Mouse (Mus musculus) intestine, embryonic 15.5 days (tissue): ENCODE data around the gene H2-Aa. TPM values are rescaled to one million over a fixed set of nuclear protein-coding genes. Genes with fewer than 3 reads are reported as not detected.
"Not testable (repeated sequence)": the region's sequence is repeated elsewhere in the genome, so short reads cannot be mapped to it uniquely, and the experiment has no call there.

Source experiments
- ATAC-seq: fragments of 200-750 bp; cut with Nextera tagmentation; 2 replicates; pipeline ENCODE4 v1.8.0; 2017; ENCODE audit warnings: moderate TSS enrichment, moderate library complexity
- H3K27ac ChIP-seq: fragments of 300-500 bp; sonication (generic); 2 replicates; pipeline ENCODE4 v1.5.1; 2015; ENCODE audit warnings: mild to moderate bottlenecking, inconsistent platforms
- H3K27me3 ChIP-seq: fragments of 300-500 bp; sonication (generic); replicated peaks from 2 replicates; pipeline ENCODE4 v1.6.1; 2015; ENCODE audit warnings: inconsistent platforms
- H3K36me3 ChIP-seq: fragments of 300-500 bp; sonication (generic); 2 replicates; pipeline ENCODE4 v1.6.1; 2015; ENCODE audit warnings: inconsistent platforms
- H3K4me1 ChIP-seq: fragments of 300-500 bp; sonication (generic); replicated peaks from 2 replicates; pipeline ENCODE4 v1.6.1; 2015; ENCODE audit warnings: inconsistent platforms
- H3K4me2 ChIP-seq: fragments of 300-500 bp; sonication (generic); replicated peaks from 2 replicates; pipeline ENCODE4 v1.6.1; 2015; ENCODE audit warnings: mild to moderate bottlenecking, inconsistent platforms
- H3K4me3 ChIP-seq: fragments of 300-500 bp; sonication (generic); replicated peaks from 2 replicates; pipeline ENCODE4 v1.5.1; 2015; ENCODE audit warnings: inconsistent platforms
- H3K9ac ChIP-seq: fragments of 300-500 bp; sonication (generic); 2 replicates; pipeline ENCODE4 v1.6.1; 2015; ENCODE audit warnings: inconsistent platforms
- H3K9me3 ChIP-seq: fragments of 300-500 bp; sonication (generic); 2 replicates; pipeline ENCODE4 v1.6.1; 2016; ENCODE audit warnings: inconsistent platforms
- WGBS: fragments of 180-500 bp; shearing (Covaris S2); methylation state at CpG from one replicate; pipeline ENCODE4 v1.1.7; 2015; 5-methylcytosine and 5-hydroxymethylcytosine counted together
- polyA plus RNA-seq: library from polyadenylated mRNA; unstranded; fragments of >200 nt; fragmentation: Nextera tagmentation; extraction: Ambion mirVana; gene quantifications from 2 replicates; pipeline ENCODE4 v1.2.1, GENCODE M21; 2015

Gene H2-Aa
- polyA plus RNA-seq: 10.2 TPM in 2 replicates

GRCm38 (mm10) chr17:34287648-34288047 is at the start of gene H2-Aa:
H2-Aa (minus strand) TSS chr17:34287823.
- peak; percentile 77 for ATAC-seq
- H3K9ac ChIP-seq: no peak within 1 kb of the TSS
- H3K36me3 ChIP-seq: no peaks in the 10 kb centered on the region
- H3K27ac ChIP-seq: no peak within 1 kb of the TSS
- H3K27me3 ChIP-seq: no peaks in the 10 kb centered on the region
- H3K4me1 ChIP-seq: no peaks in the 10 kb centered on the region
- H3K4me3 ChIP-seq: no peak within 1 kb of the TSS
- no peaks in the 10 kb centered on the region for H3K9me3 ChIP-seq
- H3K4me2 ChIP-seq: no peak within 1 kb of the TSS
- 15% methylated on average over 8 of the region's 8 CpGs for WGBS

- H3K36me3 ChIP-seq: no peaks in the 10 kb centered on the region
- WGBS: 98% methylated on average over 1 of the region's 1 CpGs
- H3K27ac ChIP-seq: no peak overlapping the region
- no peaks in the 10 kb centered on the region for H3K4me1 ChIP-seq
- no peak for ATAC-seq
- no peak overlapping the region for H3K9ac ChIP-seq
- H3K9me3 ChIP-seq: no peaks in the 10 kb centered on the region
- no peak overlapping the region for H3K4me3 ChIP-seq
- H3K27me3 ChIP-seq: no peaks in the 10 kb centered on the region
- no peak overlapping the region for H3K4me2 ChIP-seq
These were observed 43.6 kb upstream of the H2-Aa start for GRCm38 (mm10) chr17:34331200-34331599.

- 68% methylated on average over 2 of the region's 2 CpGs for WGBS
- Histone ChIP-seq H3K27ac (no peak overlapping the region), H3K9me3 (no peaks in the 10 kb centered on the region), H3K4me2 (no peak overlapping the region), H3K4me1 (no peaks in the 10 kb centered on the region), H3K27me3 (no peaks in the 10 kb centered on the region), H3K36me3 (no peaks in the 10 kb centered on the region), H3K4me3 (no peak overlapping the region), H3K9ac (no peak overlapping the region)
- ATAC-seq: no peak
These were observed 42.2 kb upstream of the H2-Aa start for GRCm38 (mm10) chr17:34329807-34330206.

DNA sequence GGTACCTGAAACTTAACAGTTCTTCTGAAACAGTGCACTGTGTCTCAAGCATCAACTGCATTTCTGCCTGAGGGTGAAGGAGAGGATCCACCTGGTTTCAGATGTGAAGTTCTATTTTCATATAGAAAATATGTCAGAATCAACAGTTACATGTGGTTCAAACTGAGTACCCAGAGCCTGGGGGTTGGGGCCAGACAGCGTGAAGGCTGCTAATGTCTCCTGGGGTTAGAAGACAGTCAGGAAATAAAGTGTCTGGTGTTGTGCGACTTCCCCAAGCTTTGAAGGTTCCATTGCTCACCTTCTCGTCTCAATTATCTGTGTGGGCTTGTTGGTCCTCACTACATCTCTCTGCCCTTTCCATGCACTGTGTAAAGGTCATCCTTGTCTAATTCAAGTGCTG is 38.8 kb upstream of the H2-Aa start:
- Histone ChIP-seq H3K27ac (no peak overlapping the region), H3K36me3 (no peaks in the 10 kb centered on the region), H3K9ac (no peak overlapping the region), H3K4me3 (no peak overlapping the region), H3K9me3 (no peaks in the 10 kb centered on the region), H3K4me2 (no peak overlapping the region), H3K4me1 (no peaks in the 10 kb centered on the region), H3K27me3 (no peaks in the 10 kb centered on the region)
- WGBS: 79% methylated on average over 3 of the region's 3 CpGs
- no peak for ATAC-seq

- Histone ChIP-seq H3K27ac (no peak within 1 kb of the TSS), H3K27me3 (no peaks in the 10 kb centered on the region), H3K4me1 (no peaks in the 10 kb centered on the region), H3K9me3 (no peaks in the 10 kb centered on the region), H3K4me3 (no peak within 1 kb of the TSS), H3K4me2 (no peak within 1 kb of the TSS), H3K36me3 (no peaks in the 10 kb centered on the region), H3K9ac (no peak within 1 kb of the TSS)
- WGBS: 55% methylated on average over 4 of the region's 4 CpGs
- no peak for ATAC-seq
These were observed 37.8 kb upstream of the H2-Aa start, which contains the start of gene H2-Eb2 for GRCm38 (mm10) chr17:34325436-34325835. H2-Eb2 (plus strand) TSS chr17:34325665.

GRCm38 (mm10) chr17:34317275-34317674 is 29.7 kb upstream of the H2-Aa start:
- 21% methylated on average over 2 of the region's 2 CpGs for WGBS
- H3K27ac ChIP-seq: no peak overlapping the region
- no peaks in the 10 kb centered on the region for H3K27me3 ChIP-seq
- H3K9ac ChIP-seq: no peak overlapping the region
- no peaks in the 10 kb centered on the region for H3K36me3 ChIP-seq
- no peaks in the 10 kb centered on the region for H3K4me1 ChIP-seq
- H3K4me3 ChIP-seq: no peak overlapping the region
- no peak overlapping the region for H3K4me2 ChIP-seq
- no peak for ATAC-seq
- no peaks in the 10 kb centered on the region for H3K9me3 ChIP-seq

- H3K9ac ChIP-seq: no peak overlapping the region
- no peak for ATAC-seq
- no peak overlapping the region for H3K4me2 ChIP-seq
- WGBS: 74% methylated on average over 2 of the region's 2 CpGs
- H3K4me1 ChIP-seq: no peaks in the 10 kb centered on the region
- no peaks in the 10 kb centered on the region for H3K36me3 ChIP-seq
- no peak overlapping the region for H3K4me3 ChIP-seq
- H3K27me3 ChIP-seq: no peaks in the 10 kb centered on the region
- H3K9me3 ChIP-seq: no peaks in the 10 kb centered on the region
- no peak overlapping the region for H3K27ac ChIP-seq
These were observed 29.1 kb upstream of the H2-Aa start for GRCm38 (mm10) chr17:34316697-34317096.

DNA sequence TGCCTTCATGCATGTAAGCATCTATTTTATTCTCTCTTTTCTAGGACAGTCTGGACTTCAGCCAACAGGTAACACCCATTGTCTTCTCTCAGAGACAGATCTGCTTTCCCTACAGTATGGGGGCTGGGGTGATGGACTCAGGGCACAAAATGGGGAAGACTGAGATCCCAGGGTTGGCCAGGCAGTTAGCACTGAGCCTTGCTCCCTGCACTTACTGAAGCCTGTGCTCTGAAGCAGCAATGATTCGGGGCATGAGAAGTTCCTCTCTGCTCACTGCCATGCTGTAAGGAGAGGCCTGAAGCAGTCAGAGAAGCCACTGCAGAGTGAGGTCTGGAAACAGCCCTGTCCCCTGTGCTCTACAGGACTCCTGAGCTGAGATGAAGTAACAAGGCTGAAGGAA is 27.9 kb upstream of the H2-Aa start:
- 78% methylated on average over 1 of the region's 1 CpGs for WGBS
- Histone ChIP-seq H3K9ac (no peak overlapping the region), H3K4me2 (no peak overlapping the region), H3K27me3 (no peaks in the 10 kb centered on the region), H3K9me3 (no peaks in the 10 kb centered on the region), H3K4me1 (no peaks in the 10 kb centered on the region), H3K4me3 (no peak overlapping the region), H3K27ac (no peak overlapping the region), H3K36me3 (no peaks in the 10 kb centered on the region)
- no peak for ATAC-seq

DNA sequence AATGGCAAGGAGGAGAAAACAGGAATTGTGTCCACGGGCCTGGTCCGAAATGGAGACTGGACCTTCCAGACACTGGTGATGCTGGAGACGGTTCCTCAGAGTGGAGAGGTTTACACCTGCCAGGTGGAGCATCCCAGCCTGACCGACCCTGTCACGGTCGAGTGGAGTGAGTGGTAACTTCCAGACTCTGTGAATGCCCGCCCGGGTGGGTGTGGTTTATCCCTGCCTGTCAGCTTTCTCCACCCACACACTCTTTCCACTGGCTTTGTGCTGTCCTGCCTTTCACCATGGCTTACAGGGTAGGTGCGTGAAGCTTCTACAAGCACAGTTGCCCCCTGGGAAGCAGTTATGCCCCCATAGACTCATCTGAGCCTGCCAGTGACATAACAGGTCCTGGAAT is 26.7 kb upstream of the H2-Aa start:
- Histone ChIP-seq H3K4me1 (0 out of 2 replicates have a peak, but pooled peaks cover under 1% of the 10 kb centered on the region), H3K9me3 (no peaks in the 10 kb centered on the region), H3K36me3 (no peaks in the 10 kb centered on the region), H3K4me3 (no peak overlapping the region), H3K9ac (no peak overlapping the region), H3K27ac (no peak overlapping the region), H3K27me3 (no peaks in the 10 kb centered on the region), H3K4me2 (no peak overlapping the region)
- WGBS: 64% methylated on average over 9 of the region's 9 CpGs
- ATAC-seq: no peak

DNA sequence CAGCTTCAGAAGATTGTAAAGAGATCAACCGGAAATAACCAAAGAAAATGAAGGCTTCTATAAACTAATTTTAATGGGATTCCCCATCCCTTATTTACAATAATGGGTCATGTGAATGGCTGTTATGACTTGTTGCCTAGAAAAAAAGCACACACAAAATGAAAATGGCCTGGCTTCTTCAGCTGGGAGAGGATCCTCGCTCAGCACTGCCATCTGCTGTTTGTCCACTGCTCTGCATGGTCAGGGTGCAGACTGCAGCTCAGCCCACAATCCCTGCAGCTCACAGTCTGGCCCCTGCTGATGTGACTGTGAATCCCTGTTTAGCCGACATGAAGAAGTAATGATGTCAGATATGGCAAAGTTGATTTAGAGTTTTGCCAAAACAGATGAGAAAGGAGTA is 25.8 kb upstream of the H2-Aa start:
- 37% methylated on average over 3 of the region's 3 CpGs for WGBS
- no peak overlapping the region for H3K4me3 ChIP-seq
- H3K27ac ChIP-seq: no peak overlapping the region
- H3K27me3 ChIP-seq: no peaks in the 10 kb centered on the region
- H3K4me2 ChIP-seq: no peak overlapping the region
- no peak for ATAC-seq
- no peaks in the 10 kb centered on the region for H3K36me3 ChIP-seq
- no peaks in the 10 kb centered on the region for H3K9me3 ChIP-seq
- H3K9ac ChIP-seq: no peak overlapping the region
- H3K4me1 ChIP-seq: 0 out of 2 replicates have a peak, but pooled peaks cover 2% of the 10 kb centered on the region

DNA sequence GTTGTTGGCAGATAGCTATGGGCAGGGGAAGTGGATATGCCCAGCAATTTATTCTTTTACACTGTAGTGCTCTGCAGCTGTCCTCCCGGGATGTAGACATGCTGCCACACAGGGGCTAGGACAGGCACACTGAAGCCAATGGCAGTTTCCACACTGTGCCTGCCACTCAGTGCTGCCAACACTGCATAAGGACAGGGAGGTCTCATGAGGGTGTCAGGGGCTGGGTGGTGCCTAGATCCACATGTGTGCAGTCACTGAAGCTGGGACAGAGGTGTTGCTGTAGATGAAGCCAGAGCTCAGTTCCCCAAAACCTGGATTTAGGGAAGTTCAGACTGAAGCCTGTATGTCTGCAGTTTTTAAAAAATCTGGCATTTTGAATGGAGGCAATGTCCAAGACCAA is 24.6 kb upstream of the H2-Aa start:
- no peaks in the 10 kb centered on the region for H3K27me3 ChIP-seq
- H3K36me3 ChIP-seq: no peaks in the 10 kb centered on the region
- H3K9me3 ChIP-seq: no peaks in the 10 kb centered on the region
- H3K27ac ChIP-seq: no peak overlapping the region
- WGBS: 85% methylated on average over 1 of the region's 1 CpGs
- ATAC-seq: no peak
- 0 out of 2 replicates have a peak, but pooled peaks cover 2% of the 10 kb centered on the region for H3K4me1 ChIP-seq
- no peak overlapping the region for H3K4me2 ChIP-seq
- H3K9ac ChIP-seq: no peak overlapping the region
- no peak overlapping the region for H3K4me3 ChIP-seq

DNA sequence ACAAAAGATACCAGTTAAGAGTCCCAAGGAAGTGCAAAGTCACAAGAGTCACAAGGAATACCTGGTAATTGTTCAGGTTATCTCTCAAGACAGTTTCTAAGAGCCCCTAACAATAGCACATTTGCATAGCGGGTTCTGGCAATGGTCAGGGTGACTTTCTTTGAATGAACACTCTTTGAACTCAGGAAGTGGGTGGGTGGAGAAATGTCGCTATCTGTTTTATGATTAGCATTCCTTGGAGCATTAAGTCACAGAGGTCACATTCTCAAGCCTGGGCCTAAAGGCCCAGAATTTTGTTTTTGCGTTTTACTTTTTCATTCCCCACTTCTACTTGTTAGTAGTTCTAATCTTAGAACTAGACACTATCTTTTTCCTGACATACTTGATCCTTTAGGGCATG is 22.9 kb upstream of the H2-Aa start:
- H3K4me1 ChIP-seq, ATAC-seq, H3K9ac ChIP-seq, H3K9me3 ChIP-seq, H3K36me3 ChIP-seq, H3K27me3 ChIP-seq, H3K27ac ChIP-seq, H3K4me2 ChIP-seq, H3K4me3 ChIP-seq: not testable (repeated sequence)
- 78% methylated on average over 3 of the region's 3 CpGs for WGBS

GRCm38 (mm10) chr17:34309683-34310385 is 22.2 kb upstream of the H2-Aa start:
- H3K4me2 ChIP-seq: peak overlapping the region; percentile 78
- 0 out of 2 replicates have a peak, but pooled peaks cover 2% of the 10 kb centered on the region for H3K4me1 ChIP-seq
- no peaks in the 10 kb centered on the region for H3K9me3 ChIP-seq
- 24% methylated on average over 38 of the region's 38 CpGs for WGBS
- ATAC-seq: peak; percentile 89
- H3K36me3 ChIP-seq: no peaks in the 10 kb centered on the region
- no peaks in the 10 kb centered on the region for H3K27me3 ChIP-seq
- no peak overlapping the region for H3K27ac ChIP-seq
- H3K4me3 ChIP-seq: peak overlapping the region; percentile 54
- H3K9ac ChIP-seq: peak overlapping the region; percentile 55
